Mouse (Mus musculus): ENCODE measurements at regions not wholly inside any gene's neighbourhood (a gene's known extent, or its start where the extent isn't known, plus 50 kb on each side); places are given as distances from the start of the nearest gene placed in this dataset.

GRCm38 (mm10) chr5:111944972-111945285, 211.2 kb downstream of the Gm26897 start:
- DNase-seq (ENCODE audit: low spot score in 2 of 2): no peak

DNA sequence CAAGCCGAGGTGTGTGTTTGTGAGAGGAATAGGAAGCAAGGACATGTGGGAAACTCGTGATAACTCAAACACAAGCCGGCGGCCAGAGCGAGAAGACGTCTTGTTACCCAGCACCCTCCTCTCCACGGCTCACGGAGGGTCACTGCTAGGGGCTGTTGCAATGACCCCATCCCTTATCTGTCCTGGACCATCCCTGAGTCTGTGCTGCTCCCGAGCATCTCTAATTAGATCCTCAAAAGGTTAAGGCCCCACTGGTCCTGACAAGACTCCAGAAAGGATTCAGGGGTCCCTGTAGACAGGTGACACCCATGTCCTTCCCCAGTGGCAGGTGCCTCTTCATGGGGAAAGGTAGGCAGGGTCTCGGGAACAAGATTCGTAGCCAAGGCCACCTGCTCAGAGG, 212.6 kb downstream of the Gm26897 start:
- DNase-seq (ENCODE audit: low spot score in 2 of 2): no peak

- no peak for DNase-seq (ENCODE audit: low spot score in 2 of 2)
These were observed 224.0 kb downstream of the Gm26897 start for GRCm38 (mm10) chr5:111957698-111958097.

DNA sequence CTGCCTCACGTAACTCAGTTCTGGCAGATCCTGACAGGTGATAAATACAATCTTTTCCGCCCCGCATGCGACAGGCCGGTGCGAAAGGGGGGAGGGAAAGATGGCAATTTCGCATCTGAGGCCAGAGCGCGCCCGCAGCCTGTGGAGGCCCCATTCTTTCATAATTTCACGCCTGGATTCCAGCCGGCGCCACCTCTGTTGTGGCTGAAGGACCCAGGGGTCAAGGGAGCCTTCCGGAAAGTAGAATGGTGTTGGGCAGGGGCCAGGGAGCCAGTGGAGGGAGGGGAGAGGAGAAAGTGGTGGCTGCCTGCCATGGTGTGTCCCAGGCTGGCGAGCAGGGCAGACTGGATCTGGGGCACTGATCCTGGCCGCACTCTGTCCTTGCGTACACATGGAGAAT, 224.5 kb downstream of the Gm26897 start:
- DNase-seq (ENCODE audit: low spot score in 2 of 2): peak in 1 of 2 experiments; percentile 21

DNA sequence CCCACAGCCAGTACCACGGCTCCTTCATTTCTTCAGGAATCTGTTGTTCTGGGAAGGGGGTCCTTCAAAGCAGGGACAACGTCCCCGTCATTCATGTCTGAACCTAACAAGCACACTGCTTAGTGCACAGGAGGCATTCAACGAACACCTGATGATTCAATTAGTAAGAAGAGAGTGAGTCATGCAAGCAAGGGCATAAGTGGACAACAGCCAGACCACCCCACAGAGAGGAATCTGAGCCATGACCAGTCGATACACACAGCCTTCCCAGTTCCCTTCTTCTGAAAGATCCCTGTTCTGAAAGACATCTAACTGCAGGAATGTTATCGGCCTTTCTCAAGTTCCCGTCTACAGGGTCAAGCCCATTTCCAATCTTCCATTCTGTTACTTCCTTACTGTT, 231.6 kb downstream of the Gm26897 start:
- no peak for DNase-seq (ENCODE audit: low spot score in 2 of 2)

GRCm38 (mm10) chr5:111968121-111968520, 234.4 kb downstream of the Gm26897 start:
- DNase-seq (ENCODE audit: low spot score in 2 of 2): peak in 1 of 2 experiments; percentile 0

DNA sequence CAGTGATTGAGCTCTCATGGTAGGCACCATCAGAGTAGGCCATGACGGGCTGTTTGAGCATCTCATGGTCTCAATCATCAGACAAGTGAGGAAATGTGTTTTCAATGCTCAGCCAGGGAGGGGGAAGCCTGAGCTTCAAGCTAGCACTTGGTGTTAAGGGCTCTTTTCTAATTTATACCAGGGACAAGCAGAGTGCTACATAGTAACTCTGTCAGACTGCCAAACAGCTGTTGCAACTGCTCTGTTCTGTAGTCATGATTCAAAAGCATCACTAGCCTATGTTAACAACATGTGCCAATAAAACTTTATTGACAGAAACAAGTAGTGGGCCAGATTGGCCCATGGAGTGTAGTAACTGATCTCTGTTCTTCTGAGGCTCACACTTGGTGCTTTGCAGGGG, 235.0 kb downstream of the Gm26897 start:
- DNase-seq (ENCODE audit: low spot score in 2 of 2): peak in 1 of 2 experiments; percentile 0

DNA sequence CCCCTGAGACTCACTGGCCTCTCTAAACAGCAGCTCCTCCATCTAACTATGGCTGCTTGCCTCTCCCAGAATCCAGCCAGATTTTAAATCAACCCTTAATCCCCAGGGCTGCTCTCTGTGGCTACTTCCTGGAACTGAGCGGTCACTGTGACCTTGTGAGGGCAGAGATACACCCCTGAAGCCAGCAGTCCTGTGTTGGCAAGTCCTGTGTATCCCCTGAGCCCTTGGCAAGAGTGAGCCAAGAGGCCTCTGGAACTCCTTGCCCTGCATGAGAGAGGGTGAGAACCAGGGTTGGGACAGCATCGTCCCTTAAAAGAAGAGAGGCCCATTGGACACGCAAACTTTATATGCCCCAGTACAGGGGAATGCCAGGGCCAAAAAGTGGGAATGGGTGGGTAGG, 237.5 kb downstream of the Gm26897 start:
- peak in 1 of 2 experiments; percentile 6 for DNase-seq (ENCODE audit: low spot score in 2 of 2)

DNA sequence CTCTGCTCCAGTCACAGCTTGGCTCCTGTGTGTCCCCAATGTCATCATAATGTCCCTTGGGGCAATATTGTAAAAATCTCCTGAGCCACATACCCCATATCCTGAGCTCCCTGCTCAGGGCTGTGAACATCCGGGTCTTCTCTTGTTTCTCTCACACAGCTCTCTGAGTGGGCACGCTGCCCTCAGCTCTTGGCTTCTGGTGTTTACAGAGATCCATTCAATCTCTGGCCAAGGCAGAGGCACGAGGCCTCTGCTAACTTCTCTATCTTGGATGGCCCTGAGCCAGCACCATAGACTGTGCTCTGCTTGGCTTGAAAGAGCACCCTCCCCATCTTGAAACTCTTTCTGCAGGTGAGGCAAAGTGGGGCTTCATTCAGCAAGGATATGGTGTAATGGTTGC, 238.2 kb downstream of the Gm26897 start:
- peak in 1 of 2 experiments; percentile 28 for DNase-seq (ENCODE audit: low spot score in 2 of 2)

DNA sequence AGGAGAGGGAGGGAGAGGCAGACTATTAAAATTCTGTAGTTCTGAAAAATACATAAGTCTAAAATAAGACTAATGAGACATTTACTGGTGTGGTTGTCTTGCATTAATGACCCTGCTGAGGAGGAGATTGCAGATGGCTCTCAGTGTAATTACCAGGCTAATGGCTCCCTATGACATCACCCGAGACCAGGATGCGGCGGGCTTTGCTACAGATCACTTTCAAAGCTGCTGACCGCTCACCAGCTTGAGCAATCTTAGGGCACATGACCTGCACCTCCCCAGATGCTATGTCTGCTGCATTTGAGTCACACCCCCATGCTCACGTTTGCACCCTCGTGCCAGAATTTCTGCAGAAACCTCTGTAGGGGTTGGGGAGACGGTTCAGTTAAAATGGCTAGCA, 242.0 kb downstream of the Gm26897 start:
- DNase-seq (ENCODE audit: low spot score in 2 of 2): no peak

GRCm38 (mm10) chr5:111979601-111980000, 245.9 kb downstream of the Gm26897 start:
- DNase-seq (ENCODE audit: low spot score in 2 of 2): no peak

GRCm38 (mm10) chr5:111982106-111982505, 248.4 kb downstream of the Gm26897 start:
- no peak for DNase-seq (ENCODE audit: low spot score in 2 of 2)

- DNase-seq (ENCODE audit: low spot score in 2 of 2): no peak
These were observed 252.3 kb downstream of the Gm26897 start for GRCm38 (mm10) chr5:111985997-111986396.

DNA sequence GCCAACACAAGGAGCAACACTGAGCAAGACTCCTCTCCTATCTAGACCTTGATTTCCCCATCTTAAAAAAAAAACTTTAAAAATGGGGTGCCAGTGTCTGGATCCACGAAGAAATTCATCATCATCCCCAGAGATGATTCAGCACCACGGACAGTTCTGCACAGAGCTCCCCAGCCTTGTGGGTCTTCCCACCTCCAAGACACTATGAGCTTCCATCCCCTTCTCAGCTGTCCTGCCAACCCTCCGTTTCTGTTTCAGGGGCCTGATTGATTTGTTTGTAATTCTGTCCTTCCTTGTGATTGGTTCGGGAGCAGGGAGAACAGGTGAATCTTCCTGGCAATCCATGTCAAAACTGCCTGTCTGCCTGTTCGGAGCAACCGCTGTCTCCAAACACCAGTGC, 253.3 kb downstream of the Gm26897 start:
- DNase-seq (ENCODE audit: low spot score in 2 of 2): no peak

- DNase-seq (ENCODE audit: low spot score in 2 of 2): no peak
These were observed 258.1 kb downstream of the Gm26897 start for GRCm38 (mm10) chr5:111991805-111992204.

GRCm38 (mm10) chr5:111993221-111993620, 259.1 kb downstream of the Cryba4 start:
- DNase-seq (ENCODE audit: low spot score in 2 of 2): no peak

DNA sequence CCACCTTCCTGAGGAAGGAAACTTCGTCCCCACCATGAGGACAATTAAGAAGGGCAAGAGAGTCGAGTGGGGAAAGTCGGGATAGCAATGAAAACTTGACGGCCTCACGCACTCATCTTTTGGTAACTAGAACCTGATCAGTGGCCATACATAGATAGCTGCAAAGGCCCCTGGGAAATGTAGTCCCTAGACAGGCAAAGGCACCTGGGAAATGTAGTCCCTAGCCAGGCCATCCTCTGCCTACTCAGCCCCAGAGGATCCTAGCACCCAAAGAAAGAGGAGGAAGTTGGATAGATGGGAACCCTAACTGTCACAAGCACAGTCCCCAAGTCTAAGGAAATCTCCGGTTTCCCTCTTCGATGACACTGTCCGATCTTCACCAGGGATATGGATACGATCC, 258.4 kb downstream of the Cryba4 start:
- no peak for DNase-seq (ENCODE audit: low spot score in 2 of 2)

GRCm38 (mm10) chr5:111996806-111997205, 255.5 kb downstream of the Cryba4 start:
- no peak for DNase-seq (ENCODE audit: low spot score in 2 of 2)

GRCm38 (mm10) chr5:112001742-112002701, 250.3 kb downstream of the Cryba4 start:
- no peak for DNase-seq (ENCODE audit: low spot score in 2 of 2)

DNA sequence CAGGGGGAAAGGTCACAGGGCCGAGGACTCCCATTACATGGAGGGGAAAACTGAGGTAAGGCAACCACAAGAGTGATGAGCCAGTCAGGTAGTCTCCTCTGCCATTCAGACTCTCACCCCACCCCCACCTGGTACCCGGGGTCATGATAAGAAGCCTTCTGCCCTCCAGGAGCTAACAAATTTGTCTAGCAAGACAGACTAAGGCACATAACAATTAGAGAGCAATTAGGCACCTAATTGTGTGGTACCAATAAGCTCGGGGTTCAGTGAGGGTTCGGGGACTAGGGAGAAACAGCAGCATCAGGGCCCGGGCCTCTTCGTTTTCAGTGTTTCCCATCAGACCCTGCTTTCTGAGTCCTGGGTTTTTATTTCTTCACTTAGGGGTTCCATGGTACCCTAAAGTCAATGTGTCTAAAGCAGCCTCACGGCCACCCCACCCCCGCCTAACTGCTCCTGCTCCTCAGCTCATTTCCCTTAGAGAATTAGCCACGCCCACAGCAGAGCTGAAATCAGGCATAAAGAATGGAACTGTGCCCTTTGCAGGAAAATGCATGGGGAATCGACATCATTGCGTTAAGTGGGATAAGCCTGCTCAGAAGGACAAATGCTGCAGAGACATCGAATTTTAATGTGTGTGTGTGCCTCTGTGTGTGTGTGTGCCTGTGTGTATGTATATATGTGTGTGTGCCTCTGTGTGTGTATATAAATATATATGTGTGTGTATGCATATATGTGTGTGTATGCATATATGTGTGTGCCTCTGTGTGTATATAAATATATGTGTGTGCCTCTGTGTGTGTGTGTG, 249.3 kb downstream of the Cryba4 start:
- DNase-seq (ENCODE audit: low spot score in 2 of 2): no peak

GRCm38 (mm10) chr5:112004041-112004440, 248.3 kb downstream of the Cryba4 start:
- DNase-seq (ENCODE audit: low spot score in 2 of 2): no peak

DNA sequence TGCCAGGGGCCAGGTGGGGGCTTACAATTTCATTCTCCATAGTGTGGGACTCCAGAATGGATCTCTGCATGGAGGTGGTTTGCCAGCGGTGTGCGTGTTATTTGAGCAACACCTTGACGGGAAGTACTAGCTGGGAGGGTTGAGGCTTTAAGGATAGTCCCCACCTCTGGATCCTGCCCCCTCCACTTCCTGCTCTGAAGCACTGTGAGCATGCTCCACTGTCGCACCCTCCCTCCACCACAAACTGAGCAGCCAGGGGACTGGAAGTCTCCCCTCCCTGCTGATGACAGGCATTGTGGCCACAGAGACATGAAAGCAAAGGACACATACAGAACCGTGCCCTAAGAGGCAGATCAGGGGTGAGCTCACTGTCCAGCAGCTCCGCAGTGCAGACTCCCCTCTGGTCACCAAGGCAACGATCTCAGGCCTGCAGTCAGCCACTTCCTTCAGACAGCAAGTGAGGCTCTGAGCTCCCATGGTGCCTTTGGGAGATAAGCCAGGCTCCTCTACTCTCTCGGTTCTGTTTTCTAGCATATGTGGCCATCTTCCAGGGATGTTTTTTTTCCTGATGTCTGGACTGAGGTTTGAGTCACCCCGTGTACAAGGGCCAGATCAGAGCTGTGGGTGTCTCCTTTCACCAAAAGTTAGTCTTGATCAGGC, 239.7 kb downstream of the Cryba4 start:
- DNase-seq (ENCODE audit: low spot score in 2 of 2): peak in 1 of 2 experiments; percentile 18

Data from urinary bladder, postnatal 36 days (tissue).